Mouse (Mus musculus): ENCODE measurements at regions not wholly inside any gene's neighbourhood (a gene's known extent, or its start where the extent isn't known, plus 50 kb on each side); places are given as distances from the start of the nearest gene placed in this dataset.

DNA sequence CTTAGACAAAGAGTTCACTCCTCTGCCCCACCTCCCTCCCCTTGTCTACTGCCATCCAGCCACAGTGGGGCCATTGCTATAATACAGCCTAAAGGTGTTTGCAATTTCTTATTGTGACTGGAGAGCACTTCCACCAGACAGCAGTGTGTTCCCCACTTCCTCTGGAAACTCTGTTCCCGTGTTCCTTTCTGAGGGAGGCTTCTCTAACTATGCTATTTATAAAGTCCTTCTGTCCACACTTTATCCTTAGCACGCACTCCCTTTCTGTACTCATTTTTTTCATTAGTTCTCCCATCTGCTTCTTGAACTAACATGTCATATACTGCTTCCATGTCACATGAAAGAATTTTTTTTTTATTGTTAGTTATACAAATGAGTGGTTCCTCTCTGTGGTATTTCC, 52.0 kb upstream of the 4930432M17Rik start:
- DNase-seq: no peak
- intact Hi-C loops (cut with DNase I): no loop called here

DNA sequence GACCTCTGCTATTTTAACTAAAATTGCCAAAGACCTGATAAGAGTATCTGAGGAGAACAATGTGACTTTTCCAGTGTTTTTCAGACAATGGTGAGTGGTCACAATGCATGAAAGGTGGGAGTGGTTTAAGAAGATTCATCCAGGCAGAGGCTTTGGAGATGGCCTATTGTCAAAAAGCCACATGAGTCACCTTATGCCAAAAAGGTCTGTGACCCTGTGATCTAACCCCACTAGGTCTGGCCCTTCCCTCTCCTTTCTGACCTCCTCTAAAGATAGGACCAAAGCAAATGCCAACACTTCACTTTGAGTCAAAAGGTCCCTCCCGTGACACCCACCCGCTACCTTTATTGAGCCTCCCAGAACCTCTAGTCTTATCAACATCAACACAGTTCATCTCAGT, 52.4 kb upstream of the 4930432M17Rik start:
- no peak for DNase-seq
- intact Hi-C loops (cut with DNase I): no loop called here

GRCm38 (mm10) chr3:121617351-121617750, 53.2 kb upstream of the 4930432M17Rik start:
- no peak for DNase-seq
- intact Hi-C loops (cut with DNase I): no loop called here

DNA sequence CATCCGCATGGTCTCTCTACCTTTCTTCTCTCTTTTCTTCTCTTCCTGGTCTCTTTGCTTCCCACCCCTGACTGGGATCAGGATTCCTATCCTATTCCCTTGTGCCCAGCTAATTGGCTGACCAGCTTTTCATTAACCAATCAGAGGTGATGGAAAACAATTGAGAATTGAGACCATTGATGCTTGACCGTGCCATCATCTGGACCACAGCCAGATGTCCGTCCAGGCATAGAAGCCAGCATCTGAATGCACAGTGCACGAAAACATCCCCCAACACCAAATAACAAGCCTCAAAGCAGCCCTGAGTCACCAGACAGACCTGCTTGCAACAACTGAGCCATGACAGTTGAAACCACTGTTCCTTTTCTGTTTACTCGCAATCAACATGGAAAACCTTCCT, 54.5 kb upstream of the 4930432M17Rik start:
- intact Hi-C loops (cut with DNase I): no loop called here
- DNase-seq: no peak

GRCm38 (mm10) chr3:121614741-121615140, 55.8 kb upstream of the 4930432M17Rik start:
- intact Hi-C loops (cut with DNase I): no loop called here
- no peak for DNase-seq

DNA sequence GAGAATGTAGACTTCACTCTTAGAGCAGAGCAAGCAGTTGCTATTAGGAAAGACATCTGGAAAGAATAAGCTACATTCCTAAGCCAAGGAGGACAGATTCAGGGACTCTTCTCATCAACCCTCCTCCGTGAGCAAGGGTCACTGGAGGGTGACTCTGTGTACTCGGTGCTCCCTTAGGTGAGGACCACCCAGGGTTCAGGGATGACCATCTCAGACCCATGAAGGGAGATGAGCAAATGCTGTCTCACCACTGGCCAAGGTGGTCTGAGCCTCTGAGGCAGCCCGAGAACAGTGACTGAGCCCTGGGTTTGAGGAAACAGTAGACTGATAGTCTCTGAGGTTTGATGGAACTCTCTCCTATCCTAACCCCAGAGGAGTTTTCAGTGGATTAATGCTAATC, 57.3 kb upstream of the 4930432M17Rik start:
- DNase-seq: no peak
- intact Hi-C loops (cut with DNase I): no loop called here

GRCm38 (mm10) chr3:121609845-121610244, 60.7 kb upstream of the 4930432M17Rik start:
- DNase-seq: no peak
- intact Hi-C loops (cut with DNase I): no loop called here

DNA sequence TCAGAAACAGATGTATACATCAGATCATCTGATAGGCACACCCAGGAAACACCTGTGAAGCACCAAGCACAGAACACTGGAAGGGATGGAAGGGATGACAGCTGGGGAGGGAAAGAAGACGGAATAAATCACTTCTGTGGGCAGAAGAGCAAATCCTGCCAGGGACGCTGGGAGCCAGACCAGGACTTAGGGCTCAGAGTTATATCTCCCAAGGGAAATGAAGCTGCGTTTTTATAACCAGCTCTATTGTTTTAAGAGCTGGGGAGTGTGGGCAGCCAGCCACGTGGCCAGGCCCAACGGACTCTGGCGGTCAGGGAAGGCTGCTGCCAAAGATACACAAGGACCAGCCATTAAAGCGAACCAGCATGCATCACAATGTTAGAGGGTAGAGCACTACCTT, 61.5 kb upstream of the 4930432M17Rik start:
- peak; percentile 37 for DNase-seq
- intact Hi-C loops (cut with DNase I): no loop called here

DNA sequence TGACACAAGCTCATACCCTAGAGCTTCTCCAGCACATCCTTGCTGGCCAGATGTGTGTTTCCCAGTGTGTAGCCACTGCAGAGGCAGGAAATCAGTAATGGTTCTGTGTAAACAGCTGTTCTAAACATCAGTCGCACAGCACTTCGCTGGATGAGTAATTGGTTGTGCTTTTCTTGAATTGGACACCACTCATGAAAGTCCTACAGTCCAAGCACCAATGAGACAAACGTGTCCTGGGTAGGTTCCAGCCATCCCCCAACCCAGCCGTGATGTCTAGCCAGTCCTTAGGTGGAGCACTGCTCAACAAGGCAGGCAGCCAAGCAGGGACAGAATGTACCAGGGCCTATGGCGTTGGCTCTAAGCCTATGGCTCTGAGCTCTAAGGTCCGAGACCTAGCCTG, 65.8 kb upstream of the 4930432M17Rik start:
- intact Hi-C loops (cut with DNase I): no loop called here
- DNase-seq: no peak

- DNase-seq: no peak
- intact Hi-C loops (cut with DNase I): no loop called here
Measured at GRCm38 (mm10) chr3:121604081-121604480, 66.5 kb upstream of the 4930432M17Rik start.

DNA sequence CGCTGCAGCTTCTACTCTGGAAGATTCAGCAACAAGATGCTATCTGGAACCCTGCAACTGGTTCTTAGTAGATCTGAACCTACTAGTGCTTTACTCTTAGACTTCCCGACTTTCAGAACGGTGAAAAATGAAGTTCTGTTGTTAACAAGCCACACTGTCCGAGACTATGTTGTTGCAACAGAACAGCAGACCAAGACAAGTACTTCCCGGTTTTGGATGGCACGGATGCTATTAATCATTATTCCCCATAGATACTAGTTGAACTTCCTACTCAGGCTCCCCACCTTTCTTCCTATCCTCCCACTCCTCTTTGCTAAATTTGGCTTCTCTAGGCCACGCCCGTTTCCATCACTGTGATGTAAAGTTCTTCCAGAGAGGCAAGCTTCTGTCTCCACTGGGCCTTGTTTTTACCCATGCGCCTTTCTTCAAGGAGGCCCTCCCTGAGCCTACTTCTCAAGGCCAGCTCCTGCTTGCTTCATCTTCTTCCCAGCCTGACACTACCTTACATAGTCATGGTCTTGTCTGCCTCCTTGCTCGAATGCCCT, 67.7 kb upstream of the 4930432M17Rik start:
- intact Hi-C loops (cut with DNase I): no loop called here
- no peak for DNase-seq

- DNase-seq: no peak
- intact Hi-C loops (cut with DNase I): no loop called here
Measured at GRCm38 (mm10) chr3:121602082-121602561, 68.4 kb upstream of the 4930432M17Rik start.

- intact Hi-C loops (cut with DNase I): no loop called here
- no peak for DNase-seq
Measured at GRCm38 (mm10) chr3:121600841-121601240, 68.6 kb upstream of the Slc44a3 start.

GRCm38 (mm10) chr3:121600388-121600787, 68.2 kb upstream of the Slc44a3 start:
- no peak for DNase-seq
- intact Hi-C loops (cut with DNase I): no loop called here

GRCm38 (mm10) chr3:121597988-121598387, 65.8 kb upstream of the Slc44a3 start:
- intact Hi-C loops (cut with DNase I): no loop called here
- DNase-seq: no peak

DNA sequence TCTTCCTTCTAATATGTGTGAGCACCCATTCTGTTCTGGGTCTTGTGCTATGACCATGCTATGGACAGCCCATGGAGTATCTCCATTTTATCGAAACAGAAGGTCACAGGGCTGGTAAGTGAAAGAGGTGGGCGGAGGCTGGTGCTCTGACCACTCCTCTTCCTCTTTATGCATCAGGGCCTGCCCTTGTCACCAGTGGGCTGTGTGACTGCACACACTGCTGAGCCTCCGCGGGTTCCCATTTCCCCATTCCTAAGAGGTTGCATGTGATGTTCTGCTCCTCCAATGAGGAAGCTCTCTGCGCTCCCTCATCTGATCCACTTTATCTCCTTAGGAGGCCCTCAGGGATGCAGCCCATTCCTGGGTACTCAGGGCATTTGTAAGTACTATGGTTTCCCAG, 65.0 kb upstream of the Slc44a3 start:
- intact Hi-C loops (cut with DNase I): no loop called here
- no peak for DNase-seq

DNA sequence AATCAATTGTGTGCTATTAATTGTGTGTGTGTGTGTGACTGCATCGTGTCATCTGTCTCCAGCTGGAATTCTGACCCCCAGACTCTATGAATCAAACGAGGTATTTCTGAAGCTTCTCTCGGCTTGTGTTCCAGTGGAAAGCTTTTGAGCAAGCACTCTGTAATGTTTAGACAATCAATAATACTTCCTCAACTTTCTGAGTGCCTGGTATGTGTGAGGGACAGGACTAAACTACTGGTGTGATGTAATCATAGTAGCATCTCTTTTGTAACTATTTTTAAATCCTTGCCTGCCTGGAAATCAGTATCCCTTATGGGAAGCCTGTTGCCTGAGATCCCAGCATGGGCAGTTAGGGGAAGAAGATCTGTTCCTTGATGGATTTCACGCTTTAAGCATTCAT, 62.4 kb upstream of the Slc44a3 start:
- DNase-seq: no peak
- intact Hi-C loops (cut with DNase I): no loop called here

- intact Hi-C loops (cut with DNase I): no loop called here
- no peak for DNase-seq
Measured at GRCm38 (mm10) chr3:121593598-121594117, 61.5 kb upstream of the Slc44a3 start.

- DNase-seq: no peak
- intact Hi-C loops (cut with DNase I): no loop called here
Measured at GRCm38 (mm10) chr3:121593143-121593542, 60.9 kb upstream of the Slc44a3 start.

DNA sequence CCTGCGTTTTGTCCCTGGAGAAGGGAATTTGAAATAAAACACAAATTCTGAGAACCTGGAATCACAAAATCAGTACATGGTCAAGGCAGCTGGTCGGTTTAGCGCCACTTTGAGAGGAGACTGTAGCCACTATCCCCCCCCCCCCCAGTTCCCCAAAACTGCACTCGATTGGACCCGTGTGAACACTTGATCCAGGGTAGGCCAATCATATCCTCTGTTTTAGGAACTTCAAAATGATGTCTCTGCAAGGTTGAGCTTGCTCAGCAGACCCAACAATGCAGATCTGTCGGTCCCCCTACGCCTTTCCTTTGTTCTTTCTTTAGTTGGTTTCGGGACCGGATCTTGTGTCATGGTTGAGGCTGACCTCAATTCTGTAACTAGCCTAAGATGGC, 57.3 kb upstream of the Slc44a3 start:
- no peak for DNase-seq
- intact Hi-C loops (cut with DNase I): no loop called here

DNA sequence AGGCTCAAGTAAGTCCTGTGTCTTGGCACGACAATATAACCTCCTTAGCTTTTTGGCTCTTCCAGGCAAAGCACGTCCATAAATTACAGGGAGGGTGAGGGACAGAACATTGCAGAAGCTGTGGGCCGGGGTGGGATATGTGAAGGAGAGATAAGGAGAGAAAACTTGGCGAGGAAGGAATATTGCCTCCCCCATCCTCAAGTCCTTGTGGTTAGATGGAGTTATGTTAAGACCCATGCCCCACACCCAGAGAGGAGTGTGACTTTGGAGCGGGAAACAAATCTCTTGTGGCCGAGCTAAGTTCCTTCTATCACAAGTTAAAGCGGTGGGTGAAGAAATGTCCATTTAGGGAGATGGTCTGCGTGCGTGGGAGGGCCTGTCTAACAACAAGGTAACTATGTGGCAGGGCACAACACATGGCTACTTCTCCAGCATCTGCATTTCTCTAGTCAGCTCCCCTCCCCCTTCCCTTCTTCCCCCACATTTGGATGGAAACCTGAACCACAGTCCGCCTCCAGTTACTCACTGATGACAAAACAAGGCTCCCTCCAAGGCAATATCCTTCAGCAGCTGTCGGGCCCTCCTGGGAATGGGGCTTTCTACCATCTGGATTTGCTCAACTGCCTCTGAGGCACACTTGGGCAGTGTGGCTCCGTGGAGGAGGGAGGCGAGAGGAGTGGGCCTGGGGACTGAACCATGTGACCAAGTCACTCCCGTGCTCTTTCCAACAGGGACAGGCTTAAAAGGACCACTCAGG, 56.7 kb upstream of the Slc44a3 start:
- intact Hi-C loops (cut with DNase I): no loop called here
- no peak for DNase-seq

DNA sequence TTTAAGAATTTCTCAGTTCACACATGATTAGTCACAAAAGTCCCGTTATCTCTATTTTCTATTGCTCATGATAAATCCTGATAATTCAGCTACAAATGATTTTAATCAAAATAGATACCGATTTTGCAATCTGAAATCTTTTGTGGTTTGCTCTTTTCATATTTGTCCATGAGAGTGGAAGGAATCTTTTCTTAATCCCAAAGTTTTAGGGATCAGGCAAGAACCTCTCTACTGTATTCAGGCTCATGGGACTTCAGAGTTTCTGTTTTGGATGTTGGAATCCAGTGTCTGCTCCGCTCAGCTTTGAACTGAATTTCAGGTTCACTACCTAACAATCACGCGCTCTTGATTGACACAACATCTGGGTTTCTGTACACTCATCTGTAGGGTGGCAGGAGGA, 53.1 kb upstream of the Slc44a3 start:
- DNase-seq: no peak
- intact Hi-C loops (cut with DNase I): no loop called here

Data from left cerebral cortex, postnatal 4 days (tissue).